Mouse (Mus musculus) hindbrain, embryonic 14.5 days (tissue): ENCODE measurements around the gene Cdkal1. TPM values are rescaled to one million over a fixed set of nuclear protein-coding genes. Genes with fewer than 3 reads are reported as not detected.

ENCODE experiments used
- ATAC-seq: fragments of 200-750 bp; cut with Nextera tagmentation; 2 replicates; pipeline ENCODE4 v1.8.0; 2017; ENCODE audit warnings: moderate number of reproducible peaks, mild to moderate bottlenecking, moderate TSS enrichment, moderate library complexity; ENCODE audit not compliant: low FRiP score
- DNase-seq: peaks from one replicate; pipeline ENCODE4 v3.0.0-alpha.2; 2015; ENCODE audit warnings: low spot score
- H3K27ac ChIP-seq: fragments of 300-500 bp; sonication (generic); 2 replicates; pipeline ENCODE4 v1.5.1; 2014; ENCODE audit warnings: mild to moderate bottlenecking, moderate library complexity
- H3K27me3 ChIP-seq: fragments of 300-500 bp; sonication (generic); 2 replicates; pipeline ENCODE4 v1.6.1; 2014; ENCODE audit warnings: mild to moderate bottlenecking, low read length, mixed read lengths; ENCODE audit not compliant: control insufficient read depth, insufficient read depth
- H3K36me3 ChIP-seq: fragments of 300-500 bp; sonication (generic); replicated peaks from 2 replicates; pipeline ENCODE4 v1.6.1; 2014; ENCODE audit not compliant: control insufficient read depth, insufficient read depth
- H3K4me1 ChIP-seq: fragments of 300-500 bp; sonication (generic); replicated peaks from 2 replicates; pipeline ENCODE4 v1.6.1; 2014; ENCODE audit warnings: antibody characterized with exemption, low read length, mixed read lengths; ENCODE audit not compliant: control insufficient read depth, insufficient read depth
- H3K4me2 ChIP-seq: fragments of 300-500 bp; sonication (generic); replicated peaks from 2 replicates; pipeline ENCODE4 v1.6.1; 2014; ENCODE audit warnings: mild to moderate bottlenecking, moderate library complexity
- H3K4me3 ChIP-seq: fragments of 300-500 bp; sonication (generic); replicated peaks from 2 replicates; pipeline ENCODE4 v1.5.1; 2014; ENCODE audit warnings: mild to moderate bottlenecking, low read length
- H3K9ac ChIP-seq: fragments of 300-500 bp; sonication (generic); 2 replicates; pipeline ENCODE4 v1.6.1; 2014
- H3K9me3 ChIP-seq: fragments of 300-500 bp; sonication (generic); 2 replicates; pipeline ENCODE4 v1.6.1; 2016; ENCODE audit warnings: low read length; ENCODE audit not compliant: control insufficient read depth
- WGBS: fragments of 180-500 bp; shearing (Covaris S2); extraction: QIAGEN DNeasy Blood & Tissue Kit; methylation state at CpG from one replicate; pipeline ENCODE4 v1.1.7; 2014; 5-methylcytosine and 5-hydroxymethylcytosine counted together
- polyA plus RNA-seq: library from polyadenylated mRNA; unstranded; fragments of >200 nt; fragmentation: Nextera tagmentation; extraction: Ambion mirVana; gene quantifications from 2 replicates; pipeline ENCODE4 v1.2.1, GENCODE M21; 2014

The Cdkal1 gene
- polyA plus RNA-seq, 1 experiment from 2014 or later = 19.4 TPM

DNA sequence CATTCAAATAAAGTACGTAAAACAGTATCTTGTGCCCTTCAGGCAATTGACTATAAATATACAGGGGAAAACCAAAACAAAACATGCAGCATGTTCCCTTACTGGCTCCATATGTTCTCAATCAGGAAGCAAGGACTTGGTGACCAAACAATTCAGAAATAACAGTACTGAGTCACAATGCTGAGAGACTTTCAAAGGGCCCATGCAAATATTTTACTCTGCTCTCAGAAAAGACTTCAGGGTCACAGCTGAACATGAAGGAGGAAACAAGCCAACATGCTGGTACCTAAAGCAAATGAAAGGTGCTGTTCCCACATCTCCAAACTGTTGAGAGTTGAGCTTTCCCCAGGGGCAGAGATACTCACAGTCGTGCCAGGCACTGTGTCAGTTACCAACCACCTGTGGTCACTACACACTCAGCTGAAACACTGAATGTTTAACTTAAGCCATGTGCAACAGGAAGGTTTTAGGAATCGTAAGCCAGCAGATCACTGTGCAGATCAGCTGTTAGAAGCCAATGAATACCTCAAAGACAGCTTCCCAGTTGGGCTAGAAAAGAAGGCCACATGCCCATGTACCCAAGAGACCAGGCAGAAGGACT, 140.1 kb downstream of the Cdkal1 start:
- H3K9me3 ChIP-seq = no peaks in the 10 kb centered on the region
- no peak for DNase-seq
- 46% methylated on average over 3 of the region's 3 CpGs for WGBS
- no peak overlapping the region for H3K27ac ChIP-seq
- no peak for ATAC-seq
- H3K9ac ChIP-seq = no peak overlapping the region
- no peaks in the 10 kb centered on the region for H3K27me3 ChIP-seq
- H3K36me3 ChIP-seq = no peaks in the 10 kb centered on the region
- no peak overlapping the region for H3K4me2 ChIP-seq
- no peaks in the 10 kb centered on the region for H3K4me1 ChIP-seq
- no peak overlapping the region for H3K4me3 ChIP-seq

DNA sequence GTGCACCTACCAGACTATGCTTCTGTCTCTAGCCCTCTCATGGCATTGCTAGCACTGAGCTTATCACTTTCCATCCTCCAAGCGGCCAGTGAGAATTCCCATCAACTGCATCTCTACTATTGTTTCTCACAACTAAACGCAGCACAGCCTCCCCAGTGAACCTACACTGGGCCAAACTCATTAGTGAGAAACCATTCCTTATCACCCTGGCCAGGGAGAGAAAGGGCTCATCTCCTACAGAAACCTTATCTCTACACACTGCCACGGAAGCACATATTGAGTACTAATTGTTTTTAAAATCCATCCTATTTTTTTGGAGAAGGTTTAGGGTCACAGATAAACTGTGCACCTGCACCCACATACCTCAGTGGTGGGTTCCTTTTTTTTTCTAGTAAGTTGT, 147.9 kb downstream of the Cdkal1 start:
- DNase-seq = no peak
- no peaks in the 10 kb centered on the region for H3K27me3 ChIP-seq
- H3K9me3 ChIP-seq = no peaks in the 10 kb centered on the region
- no peak overlapping the region for H3K27ac ChIP-seq
- H3K36me3 ChIP-seq = no peaks in the 10 kb centered on the region
- ATAC-seq = no peak
- WGBS = 84% methylated on average over 3 of the region's 3 CpGs
- no peak overlapping the region for H3K4me3 ChIP-seq
- H3K9ac ChIP-seq = no peak overlapping the region
- H3K4me2 ChIP-seq = no peak overlapping the region
- no peaks in the 10 kb centered on the region for H3K4me1 ChIP-seq

DNA sequence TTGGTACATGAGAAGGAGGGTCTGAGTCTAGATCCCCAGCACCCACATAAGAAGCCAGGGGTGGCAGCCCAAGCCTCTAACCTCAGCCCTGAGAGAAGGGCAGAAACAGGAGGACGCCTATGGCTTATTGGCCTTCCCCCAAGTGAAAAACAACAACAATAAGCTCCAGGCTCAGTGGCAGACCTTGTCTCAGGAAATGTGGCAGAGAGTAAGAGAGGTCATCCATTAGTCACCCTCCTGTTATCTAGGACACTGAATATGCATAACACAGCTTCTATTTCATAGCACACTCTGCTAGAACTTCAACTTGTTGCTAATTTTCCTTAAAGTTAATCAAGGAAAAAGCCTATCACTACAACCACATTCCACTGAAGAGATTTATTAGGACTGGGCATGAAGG, 154.1 kb downstream of the Cdkal1 start:
- Histone ChIP-seq H3K27ac (no peak overlapping the region), H3K4me1 (no peaks in the 10 kb centered on the region), H3K9ac (no peak overlapping the region), H3K4me3 (no peak overlapping the region), H3K4me2 (no peak overlapping the region), H3K36me3 (no peaks in the 10 kb centered on the region), H3K9me3 (no peaks in the 10 kb centered on the region), H3K27me3 (no peaks in the 10 kb centered on the region)
- no peak for DNase-seq
- WGBS = 94% methylated on average over 1 of the region's 1 CpGs
- ATAC-seq = no peak

DNA sequence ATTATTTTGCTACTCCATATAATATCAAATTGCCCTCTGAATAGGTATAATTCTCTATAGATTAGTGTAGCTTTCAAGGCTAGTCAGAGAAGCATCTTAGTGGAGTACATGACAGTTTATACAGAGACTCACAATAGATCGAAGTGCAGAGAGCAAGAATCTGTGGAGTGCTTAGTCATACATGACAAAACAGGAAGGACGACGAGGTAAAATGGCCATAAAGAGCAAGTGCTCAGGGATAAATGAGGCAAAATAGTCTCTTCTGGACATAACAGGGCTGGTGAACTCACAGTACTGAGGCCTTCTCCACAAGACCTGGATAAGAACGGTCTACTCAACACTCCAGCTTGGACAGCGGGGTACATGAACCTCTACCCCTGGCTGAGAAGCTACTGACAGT, 155.6 kb downstream of the Cdkal1 start:
- H3K27me3 ChIP-seq = no peaks in the 10 kb centered on the region
- H3K4me3 ChIP-seq = no peak overlapping the region
- WGBS = 95% methylated on average over 5 of the region's 5 CpGs
- DNase-seq (no peak), ATAC-seq (no peak)
- H3K27ac ChIP-seq = no peak overlapping the region
- H3K36me3 ChIP-seq = no peaks in the 10 kb centered on the region
- no peak overlapping the region for H3K9ac ChIP-seq
- H3K4me1 ChIP-seq = no peaks in the 10 kb centered on the region
- H3K9me3 ChIP-seq = no peaks in the 10 kb centered on the region
- no peak overlapping the region for H3K4me2 ChIP-seq

DNA sequence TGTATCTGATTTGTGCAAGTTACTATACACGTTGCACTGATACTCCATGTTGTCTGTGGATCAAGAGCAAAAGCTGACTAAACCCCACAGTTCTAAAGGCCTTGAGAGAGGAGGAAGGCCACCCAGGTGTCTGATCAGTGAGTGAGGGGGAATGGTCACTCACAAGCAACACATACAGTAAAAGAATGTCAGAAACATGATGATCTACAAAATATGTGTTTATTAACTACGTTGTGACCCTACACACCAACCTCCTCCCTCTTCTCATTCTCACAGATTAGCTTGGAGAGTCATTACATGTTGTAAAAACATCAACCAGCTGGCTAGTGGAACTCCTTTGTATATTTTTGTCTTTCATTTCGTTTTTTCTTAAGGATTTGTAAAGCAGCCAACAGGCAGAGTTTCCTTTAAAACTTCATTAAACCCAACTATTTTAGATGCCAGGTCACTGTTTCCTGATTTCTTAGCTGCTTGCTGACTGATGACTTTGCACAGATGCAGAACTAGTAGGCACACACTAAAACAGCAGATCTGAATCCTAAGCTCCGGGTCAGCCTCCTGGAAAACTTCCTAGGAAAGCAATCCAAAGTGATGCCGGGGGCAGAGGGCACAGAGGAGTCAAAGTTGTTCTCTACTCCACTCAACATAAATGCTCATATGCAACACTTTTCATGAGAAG, 157.0 kb downstream of the Cdkal1 start:
- H3K9ac ChIP-seq = no peak overlapping the region
- H3K4me1 ChIP-seq = no peaks in the 10 kb centered on the region
- no peaks in the 10 kb centered on the region for H3K27me3 ChIP-seq
- H3K4me2 ChIP-seq = no peak overlapping the region
- DNase-seq (no peak), ATAC-seq (no peak)
- 82% methylated on average over 5 of the region's 5 CpGs for WGBS
- no peaks in the 10 kb centered on the region for H3K9me3 ChIP-seq
- no peak overlapping the region for H3K27ac ChIP-seq
- no peaks in the 10 kb centered on the region for H3K36me3 ChIP-seq
- no peak overlapping the region for H3K4me3 ChIP-seq

DNA sequence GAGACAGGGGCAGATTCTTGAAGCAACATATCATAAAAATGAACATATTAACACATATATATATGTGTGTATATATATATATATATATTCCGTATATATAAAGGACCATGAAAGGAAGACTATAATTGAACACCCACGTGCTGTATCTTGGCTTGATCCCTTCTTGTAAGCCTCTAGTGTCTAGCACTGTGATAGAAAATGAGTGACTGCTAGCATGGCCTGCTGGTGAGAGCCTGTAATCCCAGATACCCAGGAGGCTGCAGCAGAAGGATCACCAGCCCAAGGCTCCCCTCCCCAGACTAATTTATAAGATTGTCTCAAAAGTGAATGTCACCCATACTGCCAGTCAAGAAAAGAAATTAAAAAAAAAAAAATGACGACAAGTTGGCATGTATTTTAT, 158.2 kb downstream of the Cdkal1 start:
- no peak for ATAC-seq
- WGBS = 75% methylated on average over 3 of the region's 3 CpGs

DNA sequence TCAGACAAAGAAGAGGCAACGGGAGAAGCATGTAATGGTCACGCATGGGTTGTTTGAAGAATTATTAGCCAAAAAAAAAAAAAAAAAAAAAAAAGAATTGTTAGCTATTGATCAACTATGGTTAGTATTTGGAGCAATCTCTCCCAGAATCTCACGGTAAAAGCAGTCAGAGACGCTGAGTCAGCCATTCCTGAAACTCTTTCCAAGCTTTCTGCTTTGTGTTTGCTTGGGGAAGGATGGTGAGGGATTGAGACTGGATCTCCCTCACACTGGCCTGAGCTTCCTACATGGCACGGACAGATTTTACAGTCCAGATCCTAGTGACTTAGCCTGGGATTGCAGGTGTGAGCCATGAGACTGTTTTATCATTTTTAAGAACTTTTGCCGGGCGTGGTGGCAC, 164.7 kb downstream of the Cdkal1 start:
- WGBS = 75% methylated on average over 7 of the region's 7 CpGs
- Histone ChIP-seq H3K27ac (no peak overlapping the region), H3K9ac (no peak overlapping the region), H3K4me2 (no peak overlapping the region), H3K27me3 (no peaks in the 10 kb centered on the region), H3K36me3 (no peaks in the 10 kb centered on the region), H3K4me3 (no peak overlapping the region), H3K9me3 (no peaks in the 10 kb centered on the region), H3K4me1 (no peaks in the 10 kb centered on the region)
- DNase-seq (no peak), ATAC-seq (no peak)

More for the DNA sequence above, 158.2 kb downstream of the Cdkal1 start:
- H3K36me3 ChIP-seq = no peaks in the 10 kb centered on the region
- DNase-seq = no peak
- no peak overlapping the region for H3K4me2 ChIP-seq
- H3K9me3 ChIP-seq = no peaks in the 10 kb centered on the region
- H3K4me1 ChIP-seq = no peaks in the 10 kb centered on the region
- H3K9ac ChIP-seq = no peak overlapping the region
- no peaks in the 10 kb centered on the region for H3K27me3 ChIP-seq
- no peak overlapping the region for H3K27ac ChIP-seq
- no peak overlapping the region for H3K4me3 ChIP-seq

DNA sequence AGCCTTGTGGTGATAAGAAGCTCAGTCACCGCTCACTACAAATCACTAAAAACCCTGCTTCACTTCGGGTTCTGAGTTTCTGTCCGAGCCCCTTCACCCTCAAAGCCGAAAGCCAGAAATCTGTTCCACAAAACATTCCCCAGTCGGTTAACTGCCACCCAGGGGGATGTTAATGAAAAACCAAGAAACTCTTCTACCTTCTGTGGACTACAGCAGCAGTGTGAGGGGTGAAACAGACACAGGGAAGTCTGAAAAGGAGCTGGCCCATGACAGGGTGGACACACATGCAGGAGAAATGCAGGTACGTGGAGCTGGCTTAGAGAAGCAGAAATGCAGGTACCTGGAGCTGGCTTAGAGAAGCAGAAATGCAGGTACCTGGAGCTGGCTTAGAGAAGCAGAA, 166.6 kb downstream of the Cdkal1 start:
- no peaks in the 10 kb centered on the region for H3K27me3 ChIP-seq
- H3K27ac ChIP-seq = no peak overlapping the region
- DNase-seq (no peak), ATAC-seq (no peak)
- no peaks in the 10 kb centered on the region for H3K4me1 ChIP-seq
- H3K36me3 ChIP-seq = no peaks in the 10 kb centered on the region
- WGBS = 84% methylated on average over 6 of the region's 6 CpGs
- no peak overlapping the region for H3K4me2 ChIP-seq
- no peak overlapping the region for H3K9ac ChIP-seq
- H3K4me3 ChIP-seq = no peak overlapping the region
- no peaks in the 10 kb centered on the region for H3K9me3 ChIP-seq

DNA sequence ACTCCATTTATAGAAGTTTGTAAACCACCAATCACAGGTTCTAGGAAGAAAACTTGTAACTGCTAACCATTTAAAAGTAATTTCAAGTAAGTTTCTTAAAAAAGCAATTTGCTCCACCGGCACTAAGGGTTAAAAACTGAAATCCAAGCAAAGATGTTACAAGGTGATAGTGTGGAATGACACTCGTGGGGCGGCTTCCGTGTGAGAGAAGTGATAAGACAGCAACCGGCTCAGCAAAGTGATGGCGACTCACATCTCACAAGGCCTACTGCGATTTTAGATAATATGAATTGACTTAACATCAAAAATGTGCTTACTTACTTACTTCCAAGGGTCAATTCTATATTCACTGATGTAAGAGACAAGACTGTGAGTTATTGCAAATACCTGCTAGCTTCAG, 167.6 kb downstream of the Cdkal1 start:
- Histone ChIP-seq H3K4me2 (no peak overlapping the region), H3K27ac (no peak overlapping the region), H3K4me3 (no peak overlapping the region), H3K9me3 (no peaks in the 10 kb centered on the region), H3K27me3 (no peaks in the 10 kb centered on the region), H3K36me3 (no peaks in the 10 kb centered on the region), H3K4me1 (no peaks in the 10 kb centered on the region), H3K9ac (no peak overlapping the region)
- no peak for ATAC-seq
- WGBS = 90% methylated on average over 7 of the region's 7 CpGs
- no peak for DNase-seq
